Mouse (Mus musculus) limb, embryonic 11.5 days (tissue): ENCODE measurements around the gene Aqp1. TPM values are rescaled to one million over a fixed set of nuclear protein-coding genes. Genes with fewer than 3 reads are reported as not detected.

Experiments used
- ATAC-seq: fragments of 200-750 bp; cut with Nextera tagmentation; 2 replicates; pipeline ENCODE4 v1.8.0; 2017; ENCODE audit warnings: low read depth; ENCODE audit not compliant: insufficient number of reproducible peaks, low FRiP score, low TSS enrichment
- DNase-seq: peaks from one replicate; pipeline ENCODE4 v3.0.0-alpha.2; 2015; ENCODE audit warnings: low spot score
- H3K27ac ChIP-seq: fragments of 300-500 bp; sonication (generic); replicated peaks from 2 replicates; pipeline ENCODE4 v1.5.1; 2014; ENCODE audit warnings: low read depth, mild to moderate bottlenecking, low read length
- H3K27me3 ChIP-seq: fragments of 300-500 bp; sonication (generic); 2 replicates; pipeline ENCODE4 v1.6.1; 2014; ENCODE audit warnings: mild to moderate bottlenecking, low read length, mixed read lengths; ENCODE audit not compliant: control insufficient read depth, insufficient read depth
- H3K36me3 ChIP-seq: fragments of 300-500 bp; sonication (generic); 2 replicates; pipeline ENCODE4 v1.6.1; 2014; ENCODE audit warnings: mild to moderate bottlenecking, low read length, moderate library complexity, mixed read lengths; ENCODE audit not compliant: control insufficient read depth, insufficient read depth
- H3K4me1 ChIP-seq: fragments of 300-500 bp; sonication (generic); 2 replicates; pipeline ENCODE4 v1.6.1; 2014; ENCODE audit warnings: low read length, mixed read lengths; ENCODE audit not compliant: control insufficient read depth, insufficient read depth
- H3K4me2 ChIP-seq: fragments of 300-500 bp; sonication (generic); 2 replicates; pipeline ENCODE4 v1.6.1; 2014; ENCODE audit warnings: low read depth, mild to moderate bottlenecking, moderate library complexity; ENCODE audit not compliant: severe bottlenecking
- H3K4me3 ChIP-seq: fragments of 300-500 bp; sonication (generic); 2 replicates; pipeline ENCODE4 v1.5.1; 2014; ENCODE audit warnings: low read depth, low read length
- H3K9ac ChIP-seq: fragments of 300-500 bp; sonication (generic); 2 replicates; pipeline ENCODE4 v1.6.1; 2014; ENCODE audit warnings: mild to moderate bottlenecking, low read length
- H3K9me3 ChIP-seq: fragments of 300-500 bp; sonication (generic); 2 replicates; pipeline ENCODE4 v1.6.1; 2016; ENCODE audit warnings: low read length; ENCODE audit not compliant: control insufficient read depth
- WGBS: fragments of 180-500 bp; shearing (Covaris S2); extraction: QIAGEN DNeasy Blood & Tissue Kit; methylation state at CpG from one replicate; pipeline ENCODE4 v1.1.7; 2014; 5-methylcytosine and 5-hydroxymethylcytosine counted together
- polyA plus RNA-seq: library from polyadenylated mRNA; unstranded; fragments of >200 nt; fragmentation: Nextera tagmentation; extraction: Ambion mirVana; gene quantifications from 2 replicates; pipeline ENCODE4 v1.2.1, GENCODE M21; 2014

Gene Aqp1
- polyA plus RNA-seq, 1 experiment from 2014 or later: 0.64 TPM

DNA sequence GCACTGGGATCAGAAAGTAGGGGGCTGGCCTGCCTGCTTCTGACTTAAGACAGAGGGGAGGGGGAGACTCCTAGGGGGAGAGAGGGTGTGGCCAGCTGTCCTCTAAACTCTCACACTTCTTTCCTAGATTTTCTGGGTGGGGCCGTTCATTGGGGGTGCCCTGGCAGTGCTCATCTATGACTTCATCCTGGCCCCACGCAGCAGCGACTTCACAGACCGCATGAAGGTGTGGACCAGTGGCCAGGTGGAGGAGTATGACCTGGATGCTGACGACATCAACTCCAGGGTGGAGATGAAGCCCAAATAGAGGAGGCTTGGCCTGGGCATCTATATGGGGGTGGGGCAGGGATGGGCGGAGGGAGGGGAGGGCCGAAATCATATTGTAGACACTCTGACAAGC is 10.3 kb downstream of the Aqp1 start:
- Histone ChIP-seq H3K4me2 (no peak overlapping the region), H3K4me3 (no peak overlapping the region), H3K27me3 (no peaks in the 10 kb centered on the region), H3K9me3 (no peaks in the 10 kb centered on the region), H3K27ac (no peak overlapping the region), H3K4me1 (no peaks in the 10 kb centered on the region), H3K9ac (no peak overlapping the region), H3K36me3 (no peaks in the 10 kb centered on the region)
- WGBS: 80% methylated on average over 7 of the region's 7 CpGs
- no peak for ATAC-seq
- DNase-seq: no peak

DNA sequence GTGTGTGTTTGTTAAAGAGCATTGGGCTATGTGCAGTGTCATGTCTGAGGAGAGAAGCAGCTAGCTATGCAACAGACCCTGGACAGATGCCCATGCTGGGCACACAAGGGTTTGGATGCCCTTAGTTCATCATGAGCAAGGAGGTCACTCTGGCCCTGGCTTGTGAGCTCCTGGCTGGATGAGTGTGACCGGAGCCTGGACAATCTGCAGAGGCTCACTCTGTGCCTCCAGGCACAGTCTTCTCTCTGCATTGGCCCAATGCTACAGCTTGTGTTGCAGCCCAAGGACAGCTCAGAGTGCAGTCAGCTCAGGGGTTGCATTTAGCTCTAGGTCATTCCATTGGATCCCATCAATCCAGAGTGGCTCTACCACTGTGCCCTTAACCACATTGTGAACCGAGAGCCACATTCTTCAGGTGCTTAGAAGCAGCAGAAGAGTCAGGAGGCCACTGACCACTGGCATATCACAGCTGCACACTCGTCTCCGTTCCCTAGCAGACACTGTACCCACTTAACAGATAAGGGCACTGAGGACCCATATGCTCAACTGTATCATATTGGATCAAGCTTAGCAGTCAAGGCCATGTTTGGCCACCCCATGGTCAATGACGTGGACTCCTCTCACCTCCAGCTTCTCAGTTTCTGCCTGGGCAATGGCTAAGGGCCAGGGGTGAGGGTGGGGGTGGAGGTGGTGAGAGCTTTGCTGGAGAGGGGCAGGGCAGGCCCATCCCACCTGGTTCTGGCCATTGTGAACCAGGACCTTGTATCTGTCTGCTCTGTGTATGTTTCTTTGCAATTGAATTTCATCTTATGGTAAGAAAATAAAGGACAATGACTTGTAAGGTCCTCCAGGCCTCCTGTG is 11.7 kb downstream of the Aqp1 start:
- 87% methylated on average over 5 of the region's 5 CpGs for WGBS
- Histone ChIP-seq H3K4me3 (no peak overlapping the region), H3K27me3 (no peaks in the 10 kb centered on the region), H3K36me3 (no peaks in the 10 kb centered on the region), H3K4me1 (no peaks in the 10 kb centered on the region), H3K9me3 (no peaks in the 10 kb centered on the region), H3K4me2 (no peak overlapping the region), H3K27ac (no peak overlapping the region), H3K9ac (no peak overlapping the region)
- no peak for DNase-seq
- no peak for ATAC-seq

DNA sequence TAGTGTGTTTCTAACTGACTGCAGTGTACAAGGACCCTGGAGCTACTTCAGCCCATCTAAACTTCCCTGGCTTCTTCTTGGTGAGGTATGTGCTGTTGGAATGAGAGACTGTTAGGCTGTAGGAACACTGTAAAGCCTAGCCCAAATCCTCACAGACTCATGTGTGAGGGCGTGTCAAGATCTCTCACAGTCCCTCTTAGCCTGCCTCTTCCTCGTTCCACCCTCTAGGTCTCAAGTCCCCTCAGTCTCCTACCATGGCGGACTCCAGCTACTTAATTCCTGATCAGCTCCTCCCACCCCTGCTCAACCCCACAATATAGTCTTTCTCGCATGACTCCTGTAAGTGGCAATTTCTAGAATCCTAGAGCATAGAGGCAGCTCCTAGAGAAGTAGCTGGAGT is 13.0 kb downstream of the Aqp1 start:
- H3K4me3 ChIP-seq: no peak overlapping the region
- WGBS: 85% methylated on average over 4 of the region's 4 CpGs
- ATAC-seq: no peak
- no peak for DNase-seq
- no peak overlapping the region for H3K9ac ChIP-seq
- H3K36me3 ChIP-seq: no peaks in the 10 kb centered on the region
- H3K27me3 ChIP-seq: no peaks in the 10 kb centered on the region
- no peak overlapping the region for H3K27ac ChIP-seq
- H3K4me1 ChIP-seq: no peaks in the 10 kb centered on the region
- no peak overlapping the region for H3K4me2 ChIP-seq
- H3K9me3 ChIP-seq: no peaks in the 10 kb centered on the region

DNA sequence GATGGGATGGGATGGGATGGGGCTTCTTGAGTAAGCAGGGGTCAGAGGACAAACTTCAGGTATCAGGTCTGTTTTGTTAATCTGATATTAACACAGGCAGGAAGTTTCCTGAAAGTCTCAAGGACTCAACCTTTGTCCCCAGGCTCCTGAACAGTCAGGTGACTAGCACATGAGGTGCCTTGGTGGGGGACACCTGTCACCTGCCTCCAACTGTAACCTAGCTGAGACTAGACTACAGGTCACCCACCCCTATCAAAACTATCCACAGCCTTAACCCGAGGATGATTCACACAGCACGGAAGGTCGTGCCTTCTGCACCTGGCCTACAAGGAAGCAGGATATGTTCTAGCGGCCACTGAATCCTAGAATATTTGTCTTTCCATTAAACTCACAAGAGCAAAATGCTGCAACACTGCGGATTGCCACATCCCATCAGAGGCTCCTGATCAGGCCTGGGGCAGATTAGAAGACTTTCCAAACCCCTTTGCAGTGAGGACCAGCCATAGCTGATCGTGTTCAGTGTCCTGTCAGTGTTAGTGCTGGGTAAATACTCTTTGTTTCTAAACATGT is 14.2 kb downstream of the Aqp1 start:
- no peak overlapping the region for H3K9ac ChIP-seq
- H3K9me3 ChIP-seq: no peaks in the 10 kb centered on the region
- H3K27ac ChIP-seq: no peak overlapping the region
- no peaks in the 10 kb centered on the region for H3K4me1 ChIP-seq
- H3K36me3 ChIP-seq: no peaks in the 10 kb centered on the region
- 90% methylated on average over 6 of the region's 6 CpGs for WGBS
- no peak overlapping the region for H3K4me2 ChIP-seq
- DNase-seq (no peak), ATAC-seq (no peak)
- H3K4me3 ChIP-seq: no peak overlapping the region
- no peaks in the 10 kb centered on the region for H3K27me3 ChIP-seq

DNA sequence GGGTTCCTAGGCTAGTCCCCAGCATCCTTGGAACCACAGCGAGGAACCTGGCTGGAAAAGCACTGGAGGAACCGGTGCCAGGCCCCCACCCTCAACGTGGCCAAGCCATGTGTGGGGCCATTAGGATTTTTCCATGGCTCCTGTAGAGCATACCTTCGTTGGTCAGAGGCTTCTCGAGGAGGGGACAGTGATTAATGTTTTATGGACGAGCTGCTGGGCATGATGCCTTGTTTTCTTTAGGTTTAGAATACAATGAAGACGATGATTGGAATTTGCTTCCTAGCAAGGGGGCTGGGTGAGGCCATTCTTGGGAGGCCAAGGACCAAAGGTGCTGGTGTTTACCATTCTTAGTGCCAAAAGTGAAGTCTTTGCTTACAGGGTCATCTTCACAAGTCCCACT is 15.5 kb downstream of the Aqp1 start:
- H3K9ac ChIP-seq: no peak overlapping the region
- ATAC-seq (no peak), DNase-seq (no peak)
- no peaks in the 10 kb centered on the region; the same call in 1 of the 2 replicates for H3K9me3 ChIP-seq
- H3K27me3 ChIP-seq: no peaks in the 10 kb centered on the region
- no peak overlapping the region for H3K4me3 ChIP-seq
- no peak overlapping the region for H3K27ac ChIP-seq
- no peaks in the 10 kb centered on the region for H3K36me3 ChIP-seq
- whole genome bisulfite sequencing: 79% methylated on average over 7 of the region's 7 CpGs
- no peak overlapping the region for H3K4me2 ChIP-seq
- no peaks in the 10 kb centered on the region for H3K4me1 ChIP-seq

DNA sequence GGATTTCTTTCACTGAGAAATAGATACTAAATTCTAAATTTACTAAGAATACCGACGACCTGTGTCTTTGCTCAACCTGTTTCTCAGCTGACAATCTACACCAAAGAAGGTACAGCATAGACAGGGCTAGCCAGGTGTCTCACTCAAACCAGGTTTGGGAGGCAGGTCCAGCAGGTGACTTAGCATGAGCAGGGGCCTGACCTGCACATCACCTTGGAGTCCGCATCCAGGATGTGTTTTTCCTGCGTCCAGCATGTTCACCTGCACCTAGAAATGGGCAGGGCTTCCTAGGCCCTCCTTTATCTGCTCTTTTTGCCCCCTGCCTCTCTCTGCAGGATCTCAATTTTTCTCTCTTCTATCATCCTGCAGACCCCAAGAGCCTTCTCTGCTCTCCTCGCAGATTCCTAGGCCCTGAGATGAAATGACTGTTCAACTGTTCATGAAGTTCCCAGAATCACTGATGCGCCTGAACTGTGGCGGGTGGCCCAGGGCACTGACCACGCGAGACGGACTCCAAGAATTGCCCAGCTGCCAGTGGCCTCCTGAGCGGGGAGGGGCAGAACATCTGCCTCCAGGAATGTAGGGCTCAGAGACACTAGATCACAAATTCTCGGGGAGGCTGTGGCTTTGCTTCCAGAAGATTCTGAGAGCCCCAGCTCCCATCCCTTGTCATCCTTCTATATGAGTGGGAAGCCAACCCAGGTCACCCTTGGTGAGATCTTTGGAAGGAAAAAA is 17.6 kb downstream of the Aqp1 start:
- ATAC-seq: no peak

DNA sequence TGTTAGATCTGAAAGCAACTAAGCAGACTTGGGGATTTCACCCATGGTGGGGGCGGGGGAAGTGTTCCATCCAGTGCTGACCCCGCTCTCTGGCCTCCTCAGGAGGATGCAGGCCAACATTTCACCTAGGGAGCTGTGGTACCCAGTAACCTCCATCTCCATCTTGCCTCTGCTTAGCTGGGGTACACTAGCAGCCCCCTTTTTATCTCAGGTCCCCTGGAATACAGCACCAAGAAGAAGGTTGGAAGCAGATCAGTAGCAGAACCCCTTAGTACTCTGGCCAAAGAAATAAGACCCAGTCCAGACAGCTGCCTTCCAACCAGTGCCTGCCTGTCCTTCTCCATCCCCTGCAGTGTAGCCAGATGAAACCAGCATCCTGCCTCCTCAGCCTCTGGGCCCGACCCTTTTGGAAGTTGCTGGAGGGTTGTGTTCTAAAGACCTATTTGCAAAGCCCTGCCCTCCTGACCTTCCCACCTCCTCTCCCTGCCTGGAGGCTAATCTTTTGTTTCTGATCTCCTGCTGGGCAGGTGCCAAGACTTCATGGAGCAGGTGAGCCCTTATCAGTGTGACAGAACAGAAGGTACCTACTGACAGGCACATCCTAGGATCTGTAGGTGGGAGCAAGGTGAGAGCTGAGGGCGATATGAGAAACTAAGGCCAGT is 18.4 kb downstream of the Aqp1 start:
- no peak for DNase-seq

More for the DNA sequence above, 17.6 kb downstream of the Aqp1 start:
- no peak for DNase-seq
- no peak overlapping the region for H3K27ac ChIP-seq
- no peak overlapping the region for H3K9ac ChIP-seq
- no peaks in the 10 kb centered on the region for H3K36me3 ChIP-seq
- no peaks in the 10 kb centered on the region for H3K4me1 ChIP-seq
- no peak overlapping the region for H3K4me2 ChIP-seq
- no peak overlapping the region for H3K4me3 ChIP-seq
- no peaks in the 10 kb centered on the region; the same call in 1 of the 2 replicates for H3K9me3 ChIP-seq
- WGBS: 80% methylated on average over 12 of the region's 12 CpGs
- no peaks in the 10 kb centered on the region for H3K27me3 ChIP-seq

DNA sequence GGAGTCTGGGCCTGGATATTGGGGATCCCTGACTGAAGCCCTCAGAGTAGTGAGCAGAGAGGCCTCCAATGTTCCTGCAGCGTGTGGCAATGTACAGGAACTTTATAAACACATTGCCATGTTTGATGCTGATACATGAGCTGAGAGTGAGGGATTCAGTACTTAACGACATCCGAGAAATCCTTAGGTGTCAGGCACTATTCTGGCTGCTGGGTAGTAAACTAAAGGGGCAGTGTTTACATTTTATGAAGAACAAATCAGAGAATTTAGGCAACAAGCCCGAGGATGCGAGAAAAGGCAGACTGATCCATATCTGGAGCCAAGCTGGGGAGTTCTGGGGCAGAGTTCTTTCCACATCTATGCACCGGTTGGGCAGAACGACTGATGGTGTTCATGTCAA is 19.3 kb downstream of the Aqp1 start:
- H3K27me3 ChIP-seq: no peaks in the 10 kb centered on the region
- no peaks in the 10 kb centered on the region; the same call in 1 of the 2 replicates for H3K9me3 ChIP-seq
- no peak overlapping the region for H3K27ac ChIP-seq
- no peak for ATAC-seq
- DNase-seq: no peak
- no peaks in the 10 kb centered on the region for H3K4me1 ChIP-seq
- 71% methylated on average over 7 of the region's 7 CpGs for WGBS
- no peaks in the 10 kb centered on the region for H3K36me3 ChIP-seq
- no peak overlapping the region for H3K9ac ChIP-seq
- no peak overlapping the region for H3K4me3 ChIP-seq
- H3K4me2 ChIP-seq: no peak overlapping the region

More for the DNA sequence above, 18.4 kb downstream of the Aqp1 start:
- Histone ChIP-seq H3K4me2 (no peak overlapping the region), H3K27me3 (no peaks in the 10 kb centered on the region), H3K9ac (no peak overlapping the region), H3K36me3 (no peaks in the 10 kb centered on the region), H3K4me1 (no peaks in the 10 kb centered on the region), H3K27ac (no peak overlapping the region), H3K9me3 (no peaks in the 10 kb centered on the region; the same call in 1 of the 2 replicates), H3K4me3 (no peak overlapping the region)
- no peak for ATAC-seq
- WGBS: 65% methylated on average over 4 of the region's 4 CpGs
